Mouse (Mus musculus): ENCODE results near the gene Cbr2. TPM values are rescaled to one million over a fixed set of nuclear protein-coding genes. Genes with fewer than 3 reads are reported as not detected.

Gene Cbr2
- polyA plus RNA-seq, 2 experiments = 0.20 TPM; not detected in 1

DNA sequence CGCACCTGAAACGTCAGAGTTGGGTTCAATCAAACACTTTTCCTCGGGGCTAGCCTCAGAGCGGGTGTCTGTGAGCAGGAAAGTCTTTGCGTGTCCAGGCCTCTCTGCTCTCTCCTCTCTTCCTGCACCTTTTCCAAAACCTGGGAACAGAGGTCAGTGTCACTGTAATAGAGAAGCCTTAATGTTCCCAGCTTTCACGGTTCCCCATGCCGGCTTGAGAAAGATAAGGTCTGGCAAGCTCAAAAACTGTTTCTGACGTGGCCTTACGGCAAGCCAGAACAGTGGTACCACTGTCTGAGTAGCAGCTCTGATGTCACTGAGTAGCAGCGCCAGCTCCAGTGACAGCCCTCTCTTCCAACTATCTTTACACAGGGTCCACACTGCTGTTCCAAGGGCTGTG is 17.4 kb downstream of the Cbr2 start:
- no peak for ATAC-seq (ENCODE audit: insufficient read depth)
- DNase-seq (ENCODE audit: low read depth in 3 of 3, low spot score in 3 of 3) = no peak
- Histone ChIP-seq H3K27me3 (ENCODE audit: control insufficient read depth, insufficient read depth, low read length) (no peaks in the 10 kb centered on the region), H3K4me3 (ENCODE audit: insufficient read depth in 1 of 2, low read depth in 2 of 2, low read length in 2 of 2) (peak overlapping the region; percentile 57 to 64), H3K27ac (no peak overlapping the region), H3K36me3 (replicated peaks; ENCODE audit: control insufficient read depth, insufficient read depth, low read depth) (no peaks in the 10 kb centered on the region; the same call in 1 of the 2 replicates), H3K4me1 (replicated peaks; ENCODE audit: control insufficient read depth in 2 of 2, insufficient read depth in 2 of 2, low read length in 1 of 2) (peaks cover 6% of the 10 kb centered on the region in 2 experiments), H3K9me3 (ENCODE audit: control insufficient read depth, low read length) (no peaks in the 10 kb centered on the region), H3K4me2 (ENCODE audit: low read depth) (peak overlapping the region; percentile 98), H3K9ac (replicated peaks) (peak overlapping the region; percentile 74)
- WGBS (ENCODE audit: insufficient replicate concordance) = 30% methylated on average over 10 of the region's 10 CpGs
- TF ChIP-seq EP300 (IDR thresholded peaks at IDR 0.05; ENCODE audit: low read depth) = no peak
- no peak for TF ChIP-seq CTCF (IDR thresholded peaks at IDR 0.05; ENCODE audit: low read depth)

DNA sequence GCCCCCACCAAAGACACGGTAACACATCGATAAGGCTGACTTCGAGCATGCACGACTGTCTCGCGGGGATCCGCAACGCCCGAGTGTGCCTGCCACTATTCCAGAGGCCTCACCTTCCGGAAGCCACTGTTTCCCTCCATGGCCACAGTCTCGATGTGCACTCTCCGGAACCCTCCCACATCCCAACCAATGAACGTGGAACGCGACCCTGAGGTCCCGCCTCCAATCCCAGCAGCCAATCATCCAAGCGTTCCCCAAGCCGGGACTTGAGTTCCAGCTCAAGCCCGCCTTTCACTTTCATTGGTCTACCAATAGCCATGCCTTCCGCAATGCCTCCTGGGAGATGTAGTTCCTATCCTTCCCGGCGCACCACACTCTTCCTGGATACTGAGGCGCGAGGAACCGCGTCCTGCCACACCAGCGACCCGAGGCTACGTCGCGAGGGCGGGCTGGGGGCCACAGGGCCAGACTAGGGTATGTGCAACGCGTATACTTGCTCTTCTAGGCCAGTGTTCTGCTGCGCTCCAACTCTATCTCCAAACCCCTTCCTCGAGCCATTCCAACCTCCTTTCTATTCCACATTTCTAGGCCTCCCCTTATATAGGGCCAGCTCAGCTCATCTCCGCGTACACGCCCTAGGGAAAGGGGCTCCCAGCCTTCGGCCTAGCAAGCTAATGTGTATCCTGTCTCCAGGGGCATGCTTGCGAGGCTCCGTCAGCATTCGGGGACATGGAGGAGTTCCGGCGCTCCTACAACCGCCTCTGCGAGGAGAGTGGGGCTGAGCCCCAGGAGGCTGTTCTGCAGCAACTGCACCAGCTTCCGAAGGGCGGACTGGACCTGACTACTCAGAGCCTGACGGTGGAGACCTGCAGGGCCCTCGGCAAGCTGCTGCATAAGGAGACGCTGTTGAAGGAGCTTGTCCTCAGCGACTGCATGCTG is 18.1 kb downstream of the Cbr2 start, which contains the start of the genes Cenpx and Lrrc45:
Gene Cenpx (minus strand): TSS at position 159 of the 939 bp plus-strand sequence.
Gene Lrrc45 (plus strand): TSS at position 346 of the 939 bp plus-strand sequence.
- peak within 1 kb of the TSS; percentile 56 for H3K27ac ChIP-seq
- H3K4me1 ChIP-seq (replicated peaks; ENCODE audit: control insufficient read depth in 2 of 2, insufficient read depth in 2 of 2, low read length in 1 of 2) = peaks cover 6% of the 10 kb centered on the region in 2 experiments
- DNase-seq (ENCODE audit: low read depth in 3 of 3, low spot score in 3 of 3) (peak; percentile 98 to 99 (median 99)), ATAC-seq (ENCODE audit: insufficient read depth) (peak; percentile 96)
- peak within 1 kb of the TSS; percentile 62 to 65 for H3K4me3 ChIP-seq (ENCODE audit: insufficient read depth in 1 of 2, low read depth in 2 of 2, low read length in 2 of 2)
- H3K27me3 ChIP-seq (ENCODE audit: control insufficient read depth, insufficient read depth, low read length) = no peaks in the 10 kb centered on the region
- 2% methylated on average over 53 of the region's 53 CpGs for WGBS (ENCODE audit: insufficient replicate concordance)
- H3K9me3 ChIP-seq (ENCODE audit: control insufficient read depth, low read length) = no peaks in the 10 kb centered on the region
- no peak for TF ChIP-seq EP300 (IDR thresholded peaks at IDR 0.05; ENCODE audit: low read depth)
- TF ChIP-seq CTCF (IDR thresholded peaks at IDR 0.05; ENCODE audit: low read depth) = peak; percentile 27
- H3K4me2 ChIP-seq (ENCODE audit: low read depth) = peak within 1 kb of the TSS; percentile 98
- H3K36me3 ChIP-seq (replicated peaks; ENCODE audit: control insufficient read depth, insufficient read depth, low read depth) = no peaks in the 10 kb centered on the region; the same call in 1 of the 2 replicates
- peak within 1 kb of the TSS; percentile 74 for H3K9ac ChIP-seq (replicated peaks)

DNA sequence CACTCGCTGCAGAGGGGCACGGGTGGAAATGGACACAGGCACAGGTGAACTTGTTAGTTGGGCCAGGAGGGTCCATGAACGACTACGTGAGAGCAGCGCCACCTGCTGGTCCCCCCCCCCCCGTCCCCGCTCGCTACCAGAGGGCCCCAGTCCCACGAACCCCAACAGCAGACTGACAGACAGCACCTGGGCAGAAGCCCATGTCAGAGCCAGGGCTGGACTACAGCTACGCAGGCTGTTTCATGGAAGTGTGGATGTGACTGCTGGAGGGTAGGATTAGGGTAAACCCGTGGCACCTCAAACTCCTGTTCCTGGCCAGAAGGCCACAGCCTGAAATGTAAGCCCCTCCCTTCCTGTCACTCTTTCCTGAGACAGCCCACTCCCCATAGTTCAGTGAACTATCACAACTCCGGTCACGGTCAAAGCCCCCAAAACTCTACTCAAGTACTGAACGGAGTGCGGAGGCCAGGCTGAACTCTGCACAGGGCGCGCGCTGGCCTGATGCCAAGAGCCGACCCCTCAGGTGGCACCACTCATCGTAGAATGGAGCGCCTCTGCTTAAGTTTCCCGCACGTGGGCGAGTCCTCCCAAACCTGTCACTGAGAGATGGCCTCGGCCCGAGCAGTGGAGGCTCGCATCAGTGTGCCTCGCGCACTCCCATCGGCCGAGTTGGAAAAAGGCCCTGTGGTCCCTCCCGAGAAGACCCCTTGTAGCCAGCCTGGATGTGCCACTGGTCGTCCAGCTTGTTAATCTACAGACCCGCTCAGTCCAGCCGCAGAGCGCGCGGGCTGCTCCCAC is 18.9 kb downstream of the Cbr2 start:
- DNase-seq (ENCODE audit: low read depth in 3 of 3, low spot score in 3 of 3) (peak in 2 of 3 experiments; percentile 28 to 42), ATAC-seq (ENCODE audit: insufficient read depth) (peak; percentile 27)
- peak overlapping the region; percentile 63 for H3K9ac ChIP-seq (replicated peaks)
- WGBS (ENCODE audit: insufficient replicate concordance) = under 1% methylated on average over 38 of the region's 38 CpGs
- peaks cover 6% of the 10 kb centered on the region in 2 experiments for H3K4me1 ChIP-seq (replicated peaks; ENCODE audit: control insufficient read depth in 2 of 2, insufficient read depth in 2 of 2, low read length in 1 of 2)
- no peaks in the 10 kb centered on the region for H3K27me3 ChIP-seq (ENCODE audit: control insufficient read depth, insufficient read depth, low read length)
- H3K9me3 ChIP-seq (ENCODE audit: control insufficient read depth, low read length) = no peaks in the 10 kb centered on the region
- peak overlapping the region; percentile 62 to 65 for H3K4me3 ChIP-seq (ENCODE audit: insufficient read depth in 1 of 2, low read depth in 2 of 2, low read length in 2 of 2)
- no peaks in the 10 kb centered on the region for H3K36me3 ChIP-seq (replicated peaks; ENCODE audit: control insufficient read depth, insufficient read depth, low read depth)
- no peak for TF ChIP-seq EP300 (IDR thresholded peaks at IDR 0.05; ENCODE audit: low read depth)
- TF ChIP-seq CTCF (IDR thresholded peaks at IDR 0.05; ENCODE audit: low read depth) = peak; percentile 89
- H3K27ac ChIP-seq = peak overlapping the region; percentile 56
- peak overlapping the region; percentile 98 for H3K4me2 ChIP-seq (ENCODE audit: low read depth)

DNA sequence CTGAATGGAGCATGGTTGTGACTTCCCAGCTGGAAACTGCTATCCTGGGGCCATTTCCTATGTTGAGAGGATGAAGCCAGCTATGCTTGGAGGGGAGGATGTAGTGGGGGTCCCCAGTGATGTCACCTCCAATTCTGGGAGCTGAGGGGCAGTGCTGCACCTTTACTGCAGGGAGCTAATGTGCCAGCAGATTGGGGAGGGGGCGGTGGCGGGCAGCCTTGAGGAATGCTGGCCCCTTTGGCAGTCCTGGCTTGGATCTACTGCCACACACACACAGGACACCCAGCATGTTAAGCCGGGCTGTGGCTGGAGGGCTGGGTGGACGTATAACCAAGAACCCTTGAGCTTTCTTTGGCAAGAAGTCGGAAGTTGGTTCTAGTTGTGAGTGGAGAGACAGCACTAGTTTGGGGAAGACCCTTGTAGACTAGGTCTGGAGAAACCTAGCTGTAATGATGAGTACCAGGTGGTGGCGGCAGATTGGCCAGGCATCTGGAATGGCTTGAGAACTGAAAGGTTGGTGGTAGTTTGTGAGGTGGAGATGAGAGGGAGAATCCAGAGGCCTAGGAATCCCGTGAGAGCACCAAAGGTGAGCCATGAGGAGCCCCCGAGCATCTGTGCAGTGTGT is 19.8 kb downstream of the Cbr2 start:
- ATAC-seq (ENCODE audit: insufficient read depth) (no peak), DNase-seq (ENCODE audit: low read depth in 3 of 3, low spot score in 3 of 3) (no peak)
- WGBS (ENCODE audit: insufficient replicate concordance) = 67% methylated on average over 8 of the region's 8 CpGs
- Histone ChIP-seq H3K27me3 (ENCODE audit: control insufficient read depth, insufficient read depth, low read length) (no peaks in the 10 kb centered on the region), H3K36me3 (replicated peaks; ENCODE audit: control insufficient read depth, insufficient read depth, low read depth) (no peaks in the 10 kb centered on the region), H3K9me3 (ENCODE audit: control insufficient read depth, low read length) (no peaks in the 10 kb centered on the region), H3K4me1 (replicated peaks; ENCODE audit: control insufficient read depth in 2 of 2, insufficient read depth in 2 of 2, low read length in 1 of 2) (peaks cover 6% of the 10 kb centered on the region in 2 experiments), H3K4me3 (ENCODE audit: insufficient read depth in 1 of 2, low read depth in 2 of 2, low read length in 2 of 2) (no peak overlapping the region), H3K27ac (no peak overlapping the region), H3K4me2 (ENCODE audit: low read depth) (peak overlapping the region; percentile 98), H3K9ac (replicated peaks) (no peak overlapping the region)
- TF ChIP-seq CTCF (IDR thresholded peaks at IDR 0.05; ENCODE audit: low read depth) (no peak), EP300 (IDR thresholded peaks at IDR 0.05; ENCODE audit: low read depth) (no peak)
